Comparison of ENCODE assay signal across 19 mouse cellular contexts in genomic region chr19:44309351-44310154, GRCm38 (mm10). TPM values are rescaled to one million over a fixed set of nuclear protein-coding genes. Genes with fewer than 3 reads are reported as not detected.
A peak's percentile ranks its signal among the peaks of the same experiment; 100 is the strongest.
DNase-seq lines count a peak whose midpoint lies in the region; TF ChIP-seq lines count a peak whose summit lies in the region.
"Had no signal": no experiment of that assay in that cellular context is flagged by ENCODE, and none has a peak within 500 bp of the region (broad histone marks: within the 10 kb centered on the region; RNA-seq: fewer than 3 reads in every experiment).

No protein-coding gene starts in this region.

- peak; percentile 15 for DNase-seq in heart, adult 11 months
- DNase-seq in heart, postnatal 4 days = no peak
- no peak for DNase-seq in left cerebral cortex, adult 2 months (ENCODE audit: extremely low spot score in 1 of 2, low spot score in 2 of 2)
- no peak for DNase-seq in left cerebral cortex, postnatal 10 days (ENCODE audit: extremely low spot score in 1 of 2, low spot score in 2 of 2)
- DNase-seq in A20 (ENCODE audit: low read depth, low spot score) = peak; percentile 24
- peak; percentile 6 for DNase-seq in embryonic facial prominence, embryonic 10.5 days (ENCODE audit: low spot score)
- DNase-seq in spleen, adult 18-20 months = no peak
- DNase-seq: adrenal gland, postnatal 14 days; cerebellum, adult 18-20 months; gastrocnemius, postnatal 36 days; kidney, adult 9 months; liver, embryonic 13.5 days; lung, postnatal 10 days had no signal

- intact Hi-C loops in left cerebral cortex, adult 2 months (cut with DNase I) = loop anchor here (5.0 kb wide), 1 partner anchor 98 kb away; the partner anchor contains the start of gene Scd1
- intact Hi-C loops in left cerebral cortex, postnatal 10 days (cut with DNase I) = no loop called here

- no peaks in the 10 kb centered on the region for H3K9me3 ChIP-seq in embryonic facial prominence, embryonic 10.5 days
- H3K9me3 ChIP-seq: embryonic facial prominence, embryonic 13.5 days; heart, embryonic 12.5 days; limb, embryonic 12.5 days; liver, embryonic 13.5 days; megakaryocyte, embryonic 14.5 days; neural tube, embryonic 13.5 days had no signal

- 83% methylated on average over 12 of the region's 12 CpGs for WGBS in embryonic facial prominence, embryonic 10.5 days

- peaks cover 50% of the 10 kb centered on the region for H3K36me3 ChIP-seq in embryonic facial prominence, embryonic 10.5 days (replicated peaks)

- H3K27ac ChIP-seq in left cerebral cortex, adult 2 months = no peak overlapping the region
- H3K27ac ChIP-seq in embryonic facial prominence, embryonic 10.5 days (replicated peaks) = no peak overlapping the region
- H3K27ac ChIP-seq: limb, embryonic 12.5 days; liver, embryonic 13.5 days; neural tube, embryonic 13.5 days had no signal

- H3K4me1 ChIP-seq in embryonic facial prominence, embryonic 10.5 days = peaks cover 24% of the 10 kb centered on the region

- no peaks in the 10 kb centered on the region for H3K27me3 ChIP-seq in embryonic facial prominence, embryonic 10.5 days (replicated peaks; ENCODE audit: low read depth, poor library complexity, severe bottlenecking)
- H3K27me3 ChIP-seq: embryonic facial prominence, embryonic 13.5 days; heart, embryonic 12.5 days; limb, embryonic 12.5 days; liver, embryonic 13.5 days; megakaryocyte, embryonic 14.5 days; neural tube, embryonic 13.5 days had no signal

- TF ChIP-seq CTCF in left cerebral cortex, adult 2 months (IDR thresholded peaks at IDR 0.05) = peak; percentile 34

- H3K4me3 ChIP-seq in left cerebral cortex, adult 2 months = no peak overlapping the region
- H3K4me3 ChIP-seq in embryonic facial prominence, embryonic 10.5 days = no peak overlapping the region
- H3K4me3 ChIP-seq: embryonic facial prominence, embryonic 13.5 days; heart, embryonic 12.5 days; limb, embryonic 12.5 days; liver, embryonic 13.5 days; megakaryocyte, embryonic 14.5 days; neural tube, embryonic 13.5 days had no signal

RNA-seq across cellular contexts. Expression of gene Scd2, which starts 16.1 kb away (rescaled TPM):
- total RNA-seq in heart, postnatal 4 days (2021) = 10 to 100 TPM; 78.1 to 82.1 TPM
- total RNA-seq in left cerebral cortex, adult 2 months (2021) = 100 to 1,000 TPM; 580 to 609 TPM
- 100 to 1,000 TPM; 603 to 619 TPM for total RNA-seq in left cerebral cortex, postnatal 10 days (2021)
- 324 and 353 TPM in 2 replicates for polyA plus RNA-seq in embryonic facial prominence, embryonic 10.5 days (2016; fragmentation: Nextera tagmentation; extraction: Ambion mirVana)

RNA-seq across cellular contexts. Expression of gene Scd4, which starts 23.3 kb away (rescaled TPM):
- 10 to 100 TPM; 47.7 to 52.4 TPM for total RNA-seq in heart, postnatal 4 days (2021)
- total RNA-seq in left cerebral cortex, adult 2 months (2021) = 1 to 10 TPM; 2.1 to 2.3 TPM
- 1 to 10 TPM; 1.5 to 2.4 TPM for total RNA-seq in left cerebral cortex, postnatal 10 days (2021)
- polyA plus RNA-seq in embryonic facial prominence, embryonic 10.5 days (2016; fragmentation: Nextera tagmentation; extraction: Ambion mirVana) = 0.05 and 0.10 TPM in 2 replicates
- total RNA-seq: monocyte, adult 5-6 weeks had no signal

Comparison
In these comparisons a context has a peak if more than half of its experiments do, and no peak if none do; other contexts are left out.
1. DNase-seq: peak in heart, adult 11 months (single experiment), A20 (single experiment) and embryonic facial prominence, embryonic 10.5 days (single experiment); none in heart, postnatal 4 days (single experiment), left cerebral cortex, adult 2 months (0 of 2), left cerebral cortex, postnatal 10 days (0 of 2) and spleen, adult 18-20 months (0 of 2).
2. RNA of gene Scd2, which starts 16.1 kb away (total RNA-seq): 603 to 619 TPM in left cerebral cortex, postnatal 10 days and 580 to 609 TPM in left cerebral cortex, adult 2 months; 78.1 to 82.1 TPM in heart, postnatal 4 days; every median in the first group is over 4 times any median in the second.
3. RNA of gene Scd4, which starts 23.3 kb away (total RNA-seq): 47.7 to 52.4 TPM in heart, postnatal 4 days; 1.5 to 2.4 TPM in left cerebral cortex, postnatal 10 days and 2.1 to 2.3 TPM in left cerebral cortex, adult 2 months; every median in the first group is over 10 times any median in the second.